Mouse (Mus musculus) mature B cell (primary cell): ENCODE data around the gene Sec14l4.

Experiments used
- in situ Hi-C: fragments of 300-500 bp; cut with MboI; formaldehyde crosslinking; loops from 2 replicates; pipeline ENCODE4 v1.14.3; 2019

The Sec14l4 gene

GRCm38 (mm10) chr11:4027561-4028334, 3.5 kb upstream of the Sec14l4 start:
- in situ Hi-C loops: no loop called here

GRCm38 (mm10) chr11:4029343-4029742, 1.9 kb upstream of the Sec14l4 start:
- in situ Hi-C loops: no loop called here

- in situ Hi-C loops: no loop called here
Measured at GRCm38 (mm10) chr11:4031961-4032360, 699 bp downstream of the Sec14l4 start.

- in situ Hi-C loops: no loop called here
Measured at GRCm38 (mm10) chr11:4033471-4033870, 2.2 kb downstream of the Sec14l4 start.

- in situ Hi-C loops: no loop called here
Measured at GRCm38 (mm10) chr11:4034169-4034568, 2.9 kb downstream of the Sec14l4 start.

GRCm38 (mm10) chr11:4035116-4035892, 4.0 kb downstream of the Sec14l4 start:
- in situ Hi-C loops: no loop called here

GRCm38 (mm10) chr11:4035916-4036315, 4.7 kb downstream of the Sec14l4 start:
- in situ Hi-C loops: no loop called here

- in situ Hi-C loops: no loop called here
Measured at GRCm38 (mm10) chr11:4036365-4037084, 5.3 kb downstream of the Sec14l4 start.

GRCm38 (mm10) chr11:4039951-4040350, 8.7 kb downstream of the Sec14l4 start:
- in situ Hi-C loops: no loop called here

- in situ Hi-C loops: no loop called here
Measured at GRCm38 (mm10) chr11:4041123-4041625, 9.9 kb downstream of the Sec14l4 start.

- in situ Hi-C loops: no loop called here
Measured at GRCm38 (mm10) chr11:4043081-4043480, 11.8 kb downstream of the Sec14l4 start.

GRCm38 (mm10) chr11:4046526-4046925, 15.3 kb downstream of the Sec14l4 start:
- in situ Hi-C loops: no loop called here

- in situ Hi-C loops: no loop called here
Measured at GRCm38 (mm10) chr11:4047766-4048165, 16.5 kb downstream of the Sec14l4 start.

GRCm38 (mm10) chr11:4048438-4048837, 17.2 kb downstream of the Sec14l4 start:
- in situ Hi-C loops: no loop called here

- in situ Hi-C loops: no loop called here
Measured at GRCm38 (mm10) chr11:4053586-4053985, 22.3 kb downstream of the Sec14l4 start.

- in situ Hi-C loops: no loop called here
Measured at GRCm38 (mm10) chr11:4060866-4061575, 29.8 kb downstream of the Sec14l4 start.

GRCm38 (mm10) chr11:4062523-4062922, 31.3 kb downstream of the Sec14l4 start:
- in situ Hi-C loops: no loop called here

GRCm38 (mm10) chr11:4062981-4063380, 31.7 kb downstream of the Sec14l4 start:
- in situ Hi-C loops: no loop called here

GRCm38 (mm10) chr11:4064627-4065122, 33.4 kb downstream of the Sec14l4 start, which contains the start of gene Sec14l3:
Gene Sec14l3, plus strand, starts transcription at chr11:4064841.
- in situ Hi-C loops: no loop called here

- in situ Hi-C loops: no loop called here
Measured at GRCm38 (mm10) chr11:4069664-4070063, 38.4 kb downstream of the Sec14l4 start.

GRCm38 (mm10) chr11:4076633-4077032, 45.4 kb downstream of the Sec14l4 start:
- in situ Hi-C loops: no loop called here
